Mouse (Mus musculus) T-helper 1 cell (primary cell): ENCODE data around the gene Nabp2.

ENCODE experiments used
- in situ Hi-C: fragments of 300-600 bp; cut with MboI, MseI; formaldehyde crosslinking; loops from one replicate; pipeline ENCODE4 v1.15.1; 2025; ENCODE audit warnings: high pct_unique_total_duplicates

Gene Nabp2

GRCm38 (mm10) chr10:128359226-128359625, 52.1 kb downstream of the Nabp2 start:
- in situ Hi-C loops = no loop called here

- in situ Hi-C loops = no loop called here
Measured at GRCm38 (mm10) chr10:128358796-128359195, 52.5 kb downstream of the Nabp2 start.
